Mouse (Mus musculus) adrenal gland, adult 18-20 months (tissue): ENCODE data around the gene Ryk. TPM values are rescaled to one million over a fixed set of nuclear protein-coding genes. Genes with fewer than 3 reads are reported as not detected.

Experiments
- DNase-seq, 2 experiments: peaks; one replicate each; pipeline ENCODE4 v3.0.0; 2021 to 2022; ENCODE audit warnings: low spot score in 2 of 2
- long read RNA-seq, 2 experiments: library from polyadenylated mRNA; stranded (forward); transcript quantifications; one replicate each; pipeline ENCODE4 v2.0.0; 2021
- total RNA-seq, 2 experiments: library from RNA; stranded (reverse); gene quantifications; 1 replicate in 1 of 2; 2 replicates in 1 of 2; pipeline ENCODE4 v1.2.3; 2021

Ryk gene
- total RNA-seq, result 10 to 100 TPM; 58.3 to 64.6 TPM
- long read RNA-seq, experiment 1, transcript Ryk-203 (15 exons, 2,505 nt), result major isoform, 40 of 77 reads
- long read RNA-seq, experiment 1, transcript Ryk-201 (15 exons, 2,852 nt), result minor isoform, 33 of 77 reads
- long read RNA-seq, experiment 1, partial matches to known transcripts, result 4 of 77 reads
- long read RNA-seq, experiment 1, other reads (novel, unspliced or antisense), result 0 of 77 reads
- long read RNA-seq, experiment 2, transcript Ryk-203 (15 exons, 2,505 nt), result major isoform, 48 of 100 reads
- long read RNA-seq, experiment 2, transcript Ryk-201 (15 exons, 2,852 nt), result minor isoform, 38 of 100 reads
- long read RNA-seq, experiment 2, partial matches to known transcripts, result 11 of 100 reads
- long read RNA-seq, experiment 2, other reads (novel, unspliced or antisense), result 2 of 100 reads

DNA sequence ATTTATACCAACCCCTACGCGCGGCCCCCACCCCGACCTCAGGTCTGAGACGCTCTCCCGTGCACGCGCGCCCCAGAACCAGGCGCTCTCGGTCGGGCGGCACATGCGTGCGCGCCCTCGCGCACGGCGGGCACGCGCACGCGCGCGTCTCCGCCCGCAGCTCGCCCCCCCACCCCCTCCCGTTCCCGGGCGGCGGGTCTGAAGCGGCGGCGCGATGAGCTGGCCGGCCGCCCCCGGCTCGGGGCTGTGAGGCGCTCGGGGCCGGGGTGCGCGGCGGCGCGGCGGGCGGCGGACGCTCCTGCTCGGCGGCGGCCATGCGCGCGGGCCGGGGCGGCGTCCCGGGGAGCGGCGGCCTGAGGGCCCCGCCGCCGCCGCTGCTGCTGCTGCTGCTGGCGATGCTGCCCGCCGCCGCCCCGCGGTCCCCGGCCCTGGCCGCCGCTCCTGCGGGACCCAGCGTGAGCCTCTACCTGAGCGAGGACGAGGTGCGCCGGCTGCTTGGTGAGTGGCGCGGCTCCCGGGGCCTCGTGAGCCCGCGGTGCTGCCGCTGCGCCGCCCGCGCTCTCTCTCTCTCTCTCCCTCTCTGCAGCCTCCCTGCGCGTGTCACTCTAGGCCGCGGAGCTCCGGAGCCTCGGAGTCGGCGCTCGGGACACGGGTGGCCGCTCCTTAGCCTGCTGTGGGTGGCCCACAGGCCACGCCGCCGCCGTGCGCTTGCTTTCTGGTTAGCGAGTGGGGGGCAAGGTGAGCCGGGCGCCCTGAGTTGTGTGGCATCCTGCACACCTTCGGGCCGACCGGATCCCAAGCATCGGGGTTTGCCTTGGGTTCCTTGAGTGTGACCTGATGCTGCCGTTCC lies at the start of gene Ryk:
Ryk (plus strand) TSS at position 176 of the 850 bp plus-strand sequence.
- DNase-seq, result peak; percentile 75 to 79

DNA sequence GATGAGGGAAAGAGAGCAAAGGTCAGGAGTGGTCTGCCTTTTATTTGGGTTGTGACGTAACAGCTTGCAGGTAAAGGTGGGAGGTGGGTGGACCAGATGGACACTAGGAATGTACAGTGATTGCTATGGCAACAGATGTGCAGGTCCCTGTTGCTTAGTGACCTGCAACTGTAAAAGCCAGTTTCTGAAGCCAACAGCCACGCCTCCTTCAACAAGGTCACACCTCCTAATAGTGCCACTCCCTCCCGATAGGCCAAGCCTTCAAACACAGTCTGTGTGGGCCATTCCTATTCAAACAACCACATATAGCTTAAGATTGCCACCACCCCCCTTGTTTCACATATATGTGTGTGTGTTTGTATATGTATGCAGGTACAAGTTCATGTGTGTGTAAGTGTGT lies 45.2 kb upstream of the Ryk start:
- no peak for DNase-seq

DNA sequence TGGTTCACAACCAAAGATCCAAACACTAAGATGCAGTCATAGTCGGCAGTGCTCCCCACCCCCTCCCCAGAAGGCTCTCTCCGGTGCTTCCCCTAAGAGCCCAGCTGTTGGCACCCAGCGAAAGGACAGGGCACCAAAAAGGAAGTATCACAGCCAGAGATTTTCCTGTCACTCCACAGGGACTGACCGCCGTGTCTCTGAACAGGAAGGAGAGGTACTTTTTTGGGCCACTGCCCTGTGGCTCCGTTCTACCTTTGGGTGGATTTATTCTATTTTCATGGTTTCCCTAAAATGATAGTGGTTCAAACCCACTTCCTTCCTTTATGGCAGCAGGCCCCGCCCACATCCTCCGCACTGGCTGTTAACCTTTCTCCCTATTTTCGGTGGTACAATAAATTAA lies 42.9 kb upstream of the Ryk start:
- DNase-seq, result no peak

DNA sequence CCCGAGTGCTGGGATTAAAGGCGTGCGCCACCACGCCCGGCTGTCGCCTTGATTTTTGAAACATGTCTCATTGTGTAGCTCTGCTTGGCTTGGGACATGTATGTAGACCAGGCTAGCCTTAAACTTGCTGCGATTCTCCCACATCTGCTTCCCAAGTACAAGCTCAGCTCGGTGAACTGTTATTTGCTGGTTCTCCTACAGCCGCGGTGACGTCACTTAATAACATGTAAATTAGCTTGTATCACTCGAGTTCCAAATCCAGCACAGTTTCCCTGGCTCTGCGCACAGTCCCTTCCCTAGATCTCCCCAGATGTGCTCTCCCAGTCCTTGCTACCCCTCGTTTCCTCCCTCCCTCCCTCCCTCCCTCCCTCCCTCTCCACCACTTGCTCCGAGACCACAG lies 41.9 kb upstream of the Ryk start:
- no peak for DNase-seq

DNA sequence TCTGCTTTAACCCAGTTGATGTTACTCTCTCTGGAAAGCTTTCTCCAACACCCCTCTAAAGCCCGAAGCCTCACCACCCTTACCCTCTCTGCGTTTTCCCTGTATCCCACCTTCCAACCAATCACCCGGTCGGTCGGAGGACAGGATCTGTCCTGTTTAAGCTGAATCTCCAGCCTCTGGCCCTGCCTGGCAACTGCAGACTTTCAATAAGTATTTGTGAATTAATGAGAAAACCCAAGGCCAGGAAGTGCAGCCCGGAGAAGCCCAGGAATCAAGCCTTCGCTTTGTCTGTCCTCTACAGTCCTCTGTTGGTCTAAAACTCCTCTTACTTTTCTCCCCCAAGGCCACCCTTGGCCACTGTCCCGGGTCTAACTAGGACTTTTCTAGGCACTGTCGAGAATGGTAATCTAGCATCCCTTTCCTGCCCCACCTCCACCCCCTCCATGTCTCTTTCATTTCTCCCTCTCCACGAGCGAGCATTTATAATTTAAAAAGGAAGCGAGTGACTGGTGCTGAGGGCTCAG lies 41.4 kb upstream of the Ryk start:
- peak in 1 of 2 experiments; percentile 26 for DNase-seq

DNA sequence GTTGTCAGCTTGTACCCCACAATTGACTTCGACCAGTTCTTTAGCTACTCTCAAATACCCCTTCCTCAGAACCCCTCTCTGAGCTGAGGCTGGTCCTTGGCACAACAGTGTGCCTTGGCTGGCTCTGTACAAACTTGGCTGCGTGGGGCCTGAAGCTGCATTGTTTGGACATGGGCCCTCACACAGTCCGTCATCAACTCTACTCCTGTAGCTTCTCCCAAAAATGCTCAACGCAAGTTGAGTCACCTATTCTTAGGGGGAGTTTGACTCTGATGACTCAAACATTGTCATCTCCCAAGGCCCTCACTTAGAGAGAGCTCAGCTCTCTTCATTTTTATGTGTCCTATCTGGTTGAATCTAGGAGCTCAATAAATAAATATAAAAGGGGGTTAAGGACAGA lies 36.3 kb upstream of the Ryk start:
- DNase-seq, result no peak

DNA sequence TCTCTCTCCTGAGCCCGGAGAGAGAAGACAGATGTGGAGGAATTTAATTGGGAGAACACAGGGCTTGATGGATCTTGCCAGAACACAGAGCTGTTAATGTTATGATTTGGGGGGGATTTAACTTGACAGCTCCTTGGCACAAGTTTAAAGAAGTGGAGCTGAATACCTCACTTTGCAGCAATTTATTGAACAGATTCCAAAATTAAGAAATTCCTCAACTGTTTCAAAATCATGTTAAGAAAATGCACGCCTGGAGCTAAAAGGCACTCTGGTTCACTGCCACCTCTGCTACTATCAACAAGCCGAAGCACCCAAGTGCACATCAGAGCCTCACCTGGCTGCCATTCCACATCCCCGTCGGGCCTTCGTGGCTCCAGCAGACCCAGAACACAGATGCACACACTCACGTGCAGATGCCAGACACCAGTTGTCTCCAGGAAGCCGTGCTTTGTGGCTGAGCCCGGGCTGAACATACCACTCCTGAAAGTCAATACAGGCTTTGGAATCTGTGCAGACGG lies 28.6 kb upstream of the Ryk start:
- DNase-seq, result no peak

DNA sequence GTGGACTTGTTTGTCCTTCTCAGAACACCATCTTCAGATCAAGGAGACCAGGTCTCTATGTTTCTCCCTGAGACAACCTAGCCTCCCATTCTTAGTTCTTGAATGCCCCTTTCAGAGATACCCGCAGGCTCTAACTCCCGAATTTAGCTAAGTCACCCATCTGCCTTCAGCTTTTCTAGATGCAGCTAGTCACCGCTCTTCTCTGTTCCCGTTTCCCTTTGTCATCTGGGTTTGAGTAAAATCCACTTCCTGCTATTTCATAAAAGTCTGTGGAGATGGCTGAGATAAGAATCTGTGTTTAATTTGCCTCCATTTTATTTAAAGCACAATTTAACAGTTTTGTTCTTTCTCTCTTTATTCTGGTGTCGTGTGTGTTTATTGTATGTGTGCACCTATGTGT lies 23.5 kb upstream of the Ryk start:
- no peak for DNase-seq

DNA sequence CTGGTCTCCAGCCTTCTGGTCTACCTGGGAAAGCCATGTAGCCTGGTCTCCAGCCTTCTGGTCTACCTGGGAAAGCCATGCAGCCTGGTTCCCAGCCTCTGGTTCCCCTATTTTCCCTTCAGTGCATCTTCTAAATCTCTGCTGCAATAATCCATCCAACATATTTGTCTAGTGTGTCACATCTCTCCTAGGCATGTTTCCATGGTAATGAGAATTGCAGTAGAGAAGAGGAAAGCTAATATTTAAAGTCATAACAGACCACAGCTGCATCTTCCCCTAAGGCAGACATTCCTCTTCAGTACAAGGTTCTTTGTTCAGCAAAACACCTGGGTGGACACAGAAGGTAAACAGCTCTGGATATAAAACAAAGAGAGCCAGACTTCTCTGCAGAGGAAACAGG lies 16.5 kb upstream of the Ryk start:
- no peak for DNase-seq

DNA sequence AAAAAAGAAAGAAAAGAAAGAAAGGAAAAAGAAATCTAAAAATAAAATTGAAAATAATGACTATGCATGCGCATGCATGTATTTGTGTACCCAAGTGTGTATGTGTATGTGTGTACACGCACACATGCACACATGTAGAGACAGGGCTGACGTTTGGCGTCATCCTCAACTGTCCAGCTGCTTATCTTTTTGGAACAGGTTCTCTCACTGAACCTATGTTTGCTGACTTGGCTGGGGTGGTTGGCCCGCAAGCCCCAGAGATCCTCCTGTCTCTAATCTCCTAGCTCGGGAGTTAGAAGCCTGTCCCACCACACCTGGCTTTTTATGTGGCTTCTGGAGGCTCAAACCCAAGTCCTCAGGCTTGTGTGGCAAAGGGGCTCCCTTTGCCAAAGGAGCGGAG lies 6.1 kb upstream of the Ryk start:
- no peak for DNase-seq

DNA sequence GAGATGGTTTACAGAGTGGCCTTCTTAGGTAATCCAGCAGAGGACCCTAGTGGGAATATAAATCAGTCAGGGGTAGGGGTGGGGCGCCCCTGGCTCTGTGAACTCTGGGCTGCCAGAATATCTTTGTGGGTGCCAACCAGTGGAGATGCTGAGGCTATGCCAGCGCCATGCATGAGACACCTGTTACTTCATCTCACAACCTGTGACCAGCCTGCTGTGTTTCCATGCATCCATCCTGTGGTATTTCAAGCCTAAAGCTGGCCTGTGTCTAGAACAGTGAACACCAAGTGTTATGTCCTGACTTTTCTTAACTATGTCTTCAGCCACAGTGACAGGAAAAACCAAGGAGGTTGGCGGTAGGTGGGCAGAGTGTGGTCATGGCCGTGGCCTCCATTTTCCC lies 3.2 kb upstream of the Ryk start:
- no peak for DNase-seq

DNA sequence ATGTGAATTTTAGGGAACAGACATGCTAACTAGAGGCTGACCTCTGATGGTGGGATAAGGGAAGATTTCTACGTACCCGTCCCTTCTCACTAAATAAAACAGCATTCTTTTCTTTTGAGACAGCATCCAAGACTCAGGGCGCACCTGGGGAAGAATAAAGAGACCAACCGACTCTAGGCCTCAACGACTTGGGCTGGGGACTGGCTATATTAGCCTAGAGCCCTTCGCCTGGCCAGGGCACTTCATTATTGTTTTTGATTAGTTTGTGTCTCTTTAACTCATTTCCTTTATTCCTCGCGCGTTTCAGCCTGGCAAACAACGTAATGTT lies 339 bp upstream of the Ryk start:
- DNase-seq, result no peak

DNA sequence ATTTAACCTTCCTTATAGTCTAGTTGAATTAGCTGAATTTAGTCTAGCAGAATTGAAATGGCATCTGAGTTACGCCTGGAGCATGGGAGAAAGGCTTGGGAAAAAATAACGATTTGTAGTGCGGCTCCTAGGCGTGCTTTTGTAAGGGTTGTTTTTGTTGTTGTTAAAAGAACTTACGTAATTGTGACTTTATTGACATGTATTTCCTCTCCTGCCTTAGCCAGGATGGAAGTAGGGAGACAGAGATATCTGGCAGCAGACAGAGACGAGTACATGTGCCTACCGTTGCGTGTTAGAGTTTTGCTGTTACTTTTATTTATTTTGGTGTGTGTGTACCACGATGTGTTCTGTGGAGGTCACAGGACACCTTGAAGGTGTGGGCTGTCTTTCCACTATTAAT lies 1.6 kb downstream of the Ryk start:
- DNase-seq, result no peak

DNA sequence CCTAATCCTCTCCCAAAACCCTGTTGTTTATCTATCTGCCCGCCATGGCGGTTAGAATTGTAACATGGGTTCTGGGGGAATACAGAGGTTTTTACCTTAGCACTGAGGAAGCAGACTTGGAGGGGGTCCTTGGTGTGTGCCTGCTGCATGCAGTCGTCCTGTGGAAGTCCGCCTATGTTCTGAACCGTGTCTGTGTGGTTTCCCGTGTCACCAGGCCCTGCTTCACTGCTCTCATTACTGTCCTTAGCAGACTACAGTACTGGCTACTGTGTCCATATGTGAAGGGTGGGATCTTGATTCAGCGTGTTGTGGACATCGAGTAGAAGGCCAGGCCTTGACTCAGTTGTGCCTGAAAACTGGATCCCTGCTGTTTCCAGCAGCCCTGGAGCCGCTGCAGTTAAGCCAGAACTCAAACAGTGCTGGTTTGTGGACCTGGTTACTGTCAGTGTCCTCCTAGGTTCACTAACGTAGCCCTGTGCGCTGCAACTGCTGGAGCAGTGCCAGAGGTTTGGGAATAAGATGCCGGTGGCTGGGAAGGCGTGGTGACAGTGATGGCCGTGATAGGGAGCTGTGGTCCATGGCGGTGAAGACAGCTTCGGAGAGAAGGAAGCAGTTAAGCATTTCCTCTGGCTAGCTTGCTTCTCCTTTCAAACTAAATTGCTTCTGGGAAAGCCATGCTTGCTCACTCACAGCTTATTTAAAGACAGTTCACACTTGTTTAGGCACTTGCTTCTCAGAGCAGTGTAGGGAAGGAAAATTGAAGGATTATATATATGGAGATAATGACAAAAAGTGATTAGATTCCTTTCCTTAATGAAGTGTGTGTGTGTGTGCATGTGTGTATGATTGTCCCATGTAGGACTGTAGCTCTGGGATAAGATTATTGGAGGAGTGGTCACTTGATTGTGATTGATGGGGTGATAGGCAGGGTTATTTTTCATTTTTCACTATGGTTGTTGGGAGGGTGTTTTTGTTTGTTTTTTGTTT lies 6.4 kb downstream of the Ryk start:
- peak in 1 of 2 experiments; percentile 58 for DNase-seq

DNA sequence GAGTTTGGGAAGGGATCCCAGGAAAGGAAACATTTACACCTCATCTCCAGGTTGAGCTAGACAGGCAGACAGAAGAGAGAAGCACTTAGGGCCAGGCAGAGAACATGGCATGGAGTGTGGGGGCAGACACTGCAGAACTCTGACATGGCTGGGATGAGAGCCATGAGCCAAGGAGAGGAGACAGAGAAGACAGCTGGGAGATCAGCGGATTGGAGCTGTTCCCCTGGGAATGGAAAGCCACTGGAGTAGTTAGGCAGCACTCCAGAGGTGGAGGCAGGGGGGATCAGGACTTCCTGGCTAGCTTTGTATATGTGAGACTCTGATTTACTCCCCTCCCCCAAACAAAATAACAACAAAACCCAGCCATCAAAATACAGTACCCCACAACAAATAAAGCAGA lies 7.1 kb downstream of the Ryk start:
- no peak for DNase-seq

DNA sequence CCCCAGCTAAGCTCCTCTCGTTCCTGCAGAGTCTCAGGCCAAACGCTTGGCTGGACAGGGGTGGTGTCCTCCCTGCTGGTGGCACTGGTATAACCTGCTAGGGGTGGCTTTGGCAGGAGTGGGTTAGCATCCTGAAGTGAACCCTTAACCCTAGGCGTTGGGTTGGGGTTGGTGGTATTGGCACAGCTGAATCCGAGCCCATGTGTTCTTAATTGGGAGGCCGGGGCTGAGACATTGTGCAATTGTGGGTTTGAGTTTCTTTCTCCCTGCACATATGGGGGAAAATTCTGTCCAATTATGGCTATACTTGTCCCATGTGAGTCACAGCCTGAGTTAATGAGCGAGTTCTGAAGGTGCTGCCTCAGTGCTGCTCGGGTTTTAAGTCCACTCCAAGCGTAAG lies 7.8 kb downstream of the Ryk start:
- DNase-seq, result no peak

DNA sequence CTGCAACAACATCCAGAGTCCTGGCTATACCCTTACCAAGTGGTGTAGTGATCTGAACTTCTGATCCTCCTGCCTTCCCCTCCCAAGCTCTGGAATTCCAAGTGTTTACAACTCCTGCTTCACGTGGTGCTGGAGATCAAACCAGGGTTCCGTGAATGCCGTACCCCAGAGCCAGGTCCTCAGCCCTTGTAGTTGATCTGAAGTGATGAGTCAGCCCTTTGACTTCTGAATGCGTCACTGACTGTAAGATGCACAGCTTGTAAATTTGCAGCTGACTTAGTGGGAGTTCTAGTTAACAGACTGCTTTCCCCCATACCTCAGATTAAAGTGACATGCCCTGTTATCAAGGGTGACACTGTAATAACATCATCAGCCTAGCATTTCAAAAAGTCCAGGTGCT lies 8.9 kb downstream of the Ryk start:
- no peak for DNase-seq

DNA sequence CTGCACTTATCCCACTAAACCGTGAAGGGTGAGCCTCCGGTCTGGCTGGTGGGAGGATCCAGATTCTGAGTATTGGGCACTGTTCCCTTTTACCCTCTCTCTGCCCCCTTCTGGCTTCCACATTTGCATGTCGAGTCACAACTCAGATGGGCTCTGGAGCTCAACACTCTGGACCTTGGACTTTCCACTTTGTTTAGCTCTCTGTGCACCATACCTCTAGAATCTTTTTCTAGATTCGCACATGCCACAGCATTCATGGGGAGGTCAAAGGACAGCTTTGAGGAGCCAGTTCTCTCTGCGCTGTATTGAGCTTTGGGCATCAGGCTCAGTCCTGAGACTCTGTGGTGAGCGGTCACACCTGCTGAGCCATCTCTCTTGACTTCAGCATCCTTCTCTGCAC lies 11.1 kb downstream of the Ryk start:
- no peak for DNase-seq

DNA sequence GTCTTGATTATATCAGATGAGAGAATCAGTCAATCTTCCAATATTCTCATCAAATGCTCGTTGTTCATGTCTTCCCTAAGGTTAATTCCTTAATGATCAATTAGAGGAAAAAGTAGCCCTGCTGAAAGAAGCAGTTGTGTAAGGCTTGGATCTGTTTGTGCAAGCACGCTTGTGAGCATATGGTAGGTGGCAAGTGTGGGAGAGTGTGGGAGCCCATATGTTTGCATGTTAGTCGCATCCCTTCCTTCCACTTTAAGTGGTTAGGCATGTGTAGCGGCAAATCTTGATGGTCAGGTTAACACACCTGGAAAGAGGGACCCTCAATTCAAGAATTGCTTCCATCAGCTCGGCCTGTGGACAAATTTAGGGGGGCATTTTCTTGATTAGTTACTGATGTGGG lies 11.6 kb downstream of the Ryk start:
- DNase-seq, result no peak

DNA sequence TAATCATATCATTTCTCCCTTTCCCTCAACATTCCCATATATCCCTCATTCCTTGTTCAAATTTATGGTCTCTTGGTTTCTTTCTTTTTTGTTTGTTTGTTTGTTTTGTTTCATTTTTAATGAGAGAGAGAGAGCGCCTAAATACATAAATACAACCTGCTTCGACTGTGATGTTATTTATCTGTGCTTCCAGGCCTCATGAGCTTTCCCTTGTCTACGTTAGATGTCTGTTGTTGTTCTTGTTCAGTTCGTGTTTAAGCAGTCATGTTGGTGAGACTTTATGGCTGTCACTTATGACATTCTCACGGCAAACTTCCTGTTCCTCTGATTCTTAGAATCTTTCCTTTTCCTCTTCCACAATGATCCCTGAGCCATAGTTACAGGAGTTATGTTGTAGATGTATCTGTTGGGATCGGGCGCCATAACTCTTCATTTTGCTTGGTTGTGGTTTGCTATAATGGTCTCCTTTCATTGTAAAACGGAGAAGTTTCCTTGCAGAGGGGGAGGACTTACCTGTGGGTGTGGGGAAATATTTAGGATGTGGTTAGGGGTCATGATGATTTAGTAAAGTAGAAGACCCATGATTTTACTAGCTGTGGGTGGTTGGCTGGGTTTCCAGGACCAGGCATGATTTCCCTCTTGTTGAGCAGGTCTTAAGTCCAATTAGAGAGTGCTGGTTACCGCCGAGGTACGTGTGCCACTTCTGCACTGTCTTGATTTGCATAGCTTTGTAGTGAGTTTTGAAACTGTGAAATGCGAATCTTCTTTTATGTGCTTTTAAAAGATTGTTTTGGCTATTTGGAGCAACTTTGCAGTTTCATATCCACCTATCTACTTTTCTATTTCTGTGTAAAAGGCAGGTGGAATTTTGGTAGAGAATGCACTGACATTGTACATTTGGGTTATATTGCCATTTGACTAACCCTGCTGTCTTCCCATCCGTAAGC lies 17.6 kb downstream of the Ryk start:
- no peak for DNase-seq
